Mouse (Mus musculus): ENCODE measurements around the gene Nfat5.

The Nfat5 gene

GRCm38 (mm10) chr8:107292119-107292927 lies 947 bp upstream of the Nfat5 start:
- DNase-seq (ENCODE audit: low read depth, low spot score), result no peak

DNA sequence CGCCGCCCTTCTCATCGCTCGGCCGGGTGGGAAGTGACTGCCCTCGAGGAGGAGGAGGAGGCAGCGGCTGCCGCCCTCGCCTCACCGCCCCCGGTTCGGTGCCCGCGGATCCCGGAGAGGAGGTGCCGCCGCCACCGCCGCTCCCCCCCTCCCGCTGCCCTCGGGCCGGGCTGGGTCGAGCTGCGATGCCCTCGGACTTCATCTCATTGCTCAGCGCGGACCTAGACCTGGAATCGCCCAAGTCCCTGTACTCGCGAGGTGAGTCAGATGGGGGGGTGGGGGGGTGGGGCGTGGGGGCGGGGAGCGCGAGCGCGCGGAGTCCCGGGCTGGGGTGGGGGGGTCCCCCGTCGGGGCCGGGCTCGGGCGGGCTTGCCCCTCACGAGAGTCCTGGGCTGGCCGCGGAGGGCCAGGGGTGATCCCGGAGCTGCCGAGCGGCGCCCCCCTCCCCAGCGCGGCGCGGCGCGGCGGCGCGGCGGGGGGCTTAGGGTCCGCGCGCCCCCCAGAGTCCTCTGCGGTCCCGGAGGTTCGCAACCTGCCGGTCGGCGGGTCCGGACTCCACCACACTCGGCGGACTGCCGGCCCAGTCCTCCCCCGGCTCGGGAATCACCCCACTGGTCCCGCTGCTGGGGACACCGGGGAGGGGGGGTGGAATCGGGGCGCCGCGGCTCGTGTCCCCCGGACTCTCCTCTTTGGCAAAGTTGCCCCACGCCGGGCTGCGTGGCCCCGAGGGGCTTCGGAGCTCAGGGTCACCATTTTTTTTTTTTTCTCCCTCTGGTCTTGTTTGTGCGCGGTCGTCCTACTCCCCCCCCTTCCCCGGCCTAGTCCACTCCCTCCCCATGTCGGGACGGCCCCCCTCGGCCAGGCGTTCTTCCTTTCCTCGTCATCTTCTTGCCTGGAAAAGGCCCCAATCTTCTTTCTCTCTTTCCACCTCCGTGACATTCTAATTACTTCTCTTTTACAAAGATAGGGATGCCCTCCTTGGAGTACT lies 665 bp downstream of the Nfat5 start:
- DNase-seq (ENCODE audit: low read depth, low spot score), result no peak

DNA sequence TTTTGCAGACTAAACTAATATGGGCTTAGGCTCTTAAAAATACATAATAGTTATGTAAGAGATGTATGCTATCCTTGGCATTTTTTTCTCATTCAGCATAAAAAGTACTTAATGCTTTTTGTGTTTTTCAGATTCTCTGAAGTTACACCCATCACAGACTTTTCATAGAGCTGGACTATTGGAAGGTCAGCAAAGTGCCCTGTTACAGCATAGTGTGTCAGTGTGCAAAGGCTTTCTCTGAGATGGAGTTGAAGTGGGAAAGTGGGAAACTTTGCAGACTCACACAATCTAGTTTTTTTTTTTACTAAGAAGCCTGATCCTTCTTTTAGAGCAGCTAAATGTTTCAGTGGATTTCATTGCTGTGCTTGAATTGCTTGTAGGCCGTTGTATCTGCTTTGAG lies 2.2 kb downstream of the Nfat5 start:
- DNase-seq (ENCODE audit: low read depth, low spot score), result no peak

GRCm38 (mm10) chr8:107311876-107312275 lies 18.6 kb downstream of the Nfat5 start:
- DNase-seq (ENCODE audit: low read depth, low spot score), result no peak

DNA sequence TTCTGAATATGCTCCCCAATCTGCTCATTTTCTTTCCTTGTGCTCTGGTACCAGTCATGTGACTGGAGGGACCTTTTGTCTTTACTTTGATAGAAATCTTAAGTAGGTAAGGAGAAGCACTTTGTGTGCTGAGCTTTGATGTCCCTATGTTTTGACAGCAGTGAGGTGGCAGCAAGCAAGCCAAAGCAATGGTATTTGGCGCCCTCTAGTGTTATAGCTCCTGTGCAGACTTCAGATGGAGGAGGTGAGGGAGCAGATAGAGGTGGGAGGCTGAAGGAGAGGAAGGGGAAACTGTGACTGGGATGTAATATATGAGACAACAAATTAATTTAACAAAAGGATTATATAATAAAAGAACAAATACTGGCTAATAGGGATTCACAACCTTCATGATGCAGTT lies 30.9 kb downstream of the Nfat5 start:
- peak; percentile 70 for DNase-seq (ENCODE audit: low read depth, low spot score)

DNA sequence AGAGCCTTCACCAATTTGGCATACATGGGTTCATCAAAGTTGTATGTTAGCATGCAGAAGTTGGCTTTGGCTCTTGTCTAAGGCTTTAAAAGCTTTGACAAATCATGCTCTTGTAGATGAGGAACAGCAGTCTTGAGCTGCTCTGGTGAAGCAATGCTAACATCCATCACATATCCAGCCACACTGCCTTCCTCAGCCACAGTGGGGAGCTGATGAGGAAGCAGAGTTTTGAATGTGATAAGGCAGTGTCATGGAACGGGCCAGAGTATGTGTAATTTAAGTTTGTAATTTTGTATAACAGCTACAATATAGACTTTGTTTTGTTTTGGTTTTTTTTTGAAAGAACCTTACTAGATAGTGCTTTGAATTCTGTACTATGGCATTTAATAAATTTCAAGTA lies 36.3 kb downstream of the Nfat5 start:
- no peak for DNase-seq (ENCODE audit: low read depth, low spot score)

GRCm38 (mm10) chr8:107336480-107336879 lies 43.2 kb downstream of the Nfat5 start:
- DNase-seq (ENCODE audit: low read depth, low spot score), result peak; percentile 29

GRCm38 (mm10) chr8:107370311-107370710 lies 77.0 kb downstream of the Nfat5 start:
- no peak for DNase-seq (ENCODE audit: low read depth, low spot score)

GRCm38 (mm10) chr8:107377346-107377745 lies 84.1 kb downstream of the Nfat5 start:
- DNase-seq (ENCODE audit: low read depth, low spot score), result no peak

- no peak for DNase-seq (ENCODE audit: low read depth, low spot score)
Measured at GRCm38 (mm10) chr8:107380734-107381133, 87.5 kb downstream of the Nfat5 start.

GRCm38 (mm10) chr8:107381666-107382065 lies 88.4 kb downstream of the Nfat5 start:
- DNase-seq (ENCODE audit: low read depth, low spot score), result no peak

DNA sequence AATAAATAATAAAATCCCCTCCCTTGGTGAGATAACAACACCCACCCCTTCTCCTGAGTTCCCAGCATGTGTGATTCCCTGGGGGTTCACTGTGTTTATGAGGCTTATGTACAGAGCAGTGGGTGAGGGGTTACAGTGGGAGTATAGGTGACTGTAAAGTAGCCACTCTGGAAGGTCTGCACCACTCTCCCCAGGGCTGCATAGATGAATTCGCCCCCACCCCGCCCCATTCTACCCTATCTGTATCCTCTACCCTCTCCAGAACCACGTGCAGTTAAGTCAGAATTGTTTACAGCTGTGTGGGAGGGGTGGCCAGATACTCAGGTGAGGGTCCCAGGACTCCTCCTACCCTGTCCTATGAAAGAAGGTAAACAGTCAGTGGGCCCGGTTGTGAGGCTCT lies 89.6 kb downstream of the Nfat5 start:
- no peak for DNase-seq (ENCODE audit: low read depth, low spot score)

GRCm38 (mm10) chr8:107384651-107385050 lies 91.4 kb downstream of the Nfat5 start:
- DNase-seq (ENCODE audit: low read depth, low spot score), result no peak

DNA sequence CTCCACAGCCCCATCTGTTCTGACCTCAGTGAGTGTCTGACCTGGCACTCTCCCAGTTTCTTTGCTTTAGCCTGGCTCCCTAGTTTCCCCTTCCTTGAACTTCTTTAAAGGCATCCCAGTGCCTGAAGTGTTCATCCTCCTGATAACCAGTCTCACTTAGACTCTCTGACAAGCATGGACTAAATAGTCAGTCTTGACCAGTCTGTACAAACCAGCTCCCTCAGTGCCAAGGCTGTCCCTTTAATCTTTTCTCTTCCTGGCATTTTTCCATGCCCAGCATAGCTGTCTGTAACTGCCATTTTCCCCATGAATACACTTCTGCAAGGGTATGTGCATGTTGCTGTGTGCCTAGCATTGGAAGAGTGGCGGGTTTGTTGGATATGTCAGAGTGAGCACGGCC lies 91.8 kb downstream of the Nfat5 start:
- DNase-seq (ENCODE audit: low read depth, low spot score), result no peak

- DNase-seq (ENCODE audit: low read depth, low spot score), result no peak
Measured at GRCm38 (mm10) chr8:107386171-107386570, 92.9 kb downstream of the Nfat5 start.

GRCm38 (mm10) chr8:107386642-107387041 lies 93.4 kb downstream of the Nfat5 start:
- DNase-seq (ENCODE audit: low read depth, low spot score), result no peak

DNA sequence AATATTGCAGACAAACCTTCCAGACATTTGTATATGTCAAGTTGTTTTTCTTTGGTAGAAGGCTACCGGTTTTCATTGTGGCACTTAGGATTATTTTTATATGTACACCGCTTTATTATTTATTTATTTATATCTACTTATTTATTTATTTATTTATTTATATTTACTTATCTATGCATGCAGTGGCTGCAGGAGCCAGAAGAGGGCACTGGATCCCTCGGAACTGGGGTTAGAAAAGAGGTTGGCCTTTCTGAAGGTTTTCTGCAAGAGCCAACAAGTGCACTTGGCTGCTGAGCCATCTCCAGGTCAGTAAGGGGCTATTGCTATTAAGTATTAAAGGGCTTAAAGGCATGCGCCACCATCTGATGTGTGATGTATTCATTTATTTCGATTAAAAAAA lies 94.6 kb downstream of the Nfat5 start:
- no peak for DNase-seq (ENCODE audit: low read depth, low spot score)

DNA sequence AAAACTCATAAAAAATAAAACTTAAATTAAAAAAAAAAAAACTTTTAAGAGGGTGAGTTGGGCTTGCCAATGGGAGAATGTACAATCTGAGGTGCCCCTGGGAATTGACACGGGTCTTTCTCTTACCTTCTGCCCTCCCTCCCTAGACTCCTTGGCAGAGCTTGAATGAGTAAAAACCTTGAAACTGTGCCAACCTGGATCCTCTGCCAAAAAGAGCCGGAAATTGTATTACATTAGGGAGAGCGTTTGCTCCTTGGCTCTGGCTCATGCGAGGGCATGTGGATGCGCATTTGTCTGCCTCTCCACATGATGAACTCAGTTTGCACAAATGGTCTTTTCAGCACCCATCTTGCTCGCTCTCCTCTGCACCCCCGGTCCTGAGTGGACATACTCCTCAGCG lies 96.3 kb downstream of the Nfat5 start:
- no peak for DNase-seq (ENCODE audit: low read depth, low spot score)

DNA sequence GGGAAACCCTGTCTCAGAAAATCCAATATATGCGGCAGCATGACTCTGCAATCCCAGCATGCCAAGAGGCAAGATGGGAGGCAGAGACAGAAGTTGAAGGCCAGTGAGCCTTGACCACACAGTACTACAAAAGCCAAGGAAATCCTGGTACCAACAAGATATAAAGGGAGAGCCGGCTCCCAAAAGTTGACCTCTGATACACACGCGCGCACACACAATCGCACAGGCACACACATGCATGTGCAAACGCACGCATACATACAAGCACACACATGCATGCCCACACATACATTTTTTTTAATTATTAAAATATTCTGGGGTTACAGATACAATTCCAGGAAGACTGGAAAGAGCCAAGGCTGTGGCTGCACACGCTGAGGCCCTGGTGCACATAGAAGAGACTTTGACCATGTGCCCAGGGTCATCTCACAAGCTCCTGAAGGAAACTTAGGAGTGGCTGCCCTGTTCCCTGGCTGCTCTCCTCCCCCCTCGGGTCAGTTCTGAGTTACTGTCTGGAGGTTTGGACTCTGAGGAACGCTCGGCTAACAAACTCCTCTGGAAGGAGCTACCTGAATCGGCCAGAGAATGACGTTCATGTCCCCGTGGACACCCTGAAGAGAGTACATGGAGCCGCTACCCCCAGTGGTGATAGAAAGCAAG lies 97.3 kb downstream of the Nfat5 start:
- DNase-seq (ENCODE audit: low read depth, low spot score), result no peak

GRCm38 (mm10) chr8:107391136-107391516 lies 97.9 kb downstream of the Nfat5 start:
- DNase-seq (ENCODE audit: low read depth, low spot score), result no peak

DNA sequence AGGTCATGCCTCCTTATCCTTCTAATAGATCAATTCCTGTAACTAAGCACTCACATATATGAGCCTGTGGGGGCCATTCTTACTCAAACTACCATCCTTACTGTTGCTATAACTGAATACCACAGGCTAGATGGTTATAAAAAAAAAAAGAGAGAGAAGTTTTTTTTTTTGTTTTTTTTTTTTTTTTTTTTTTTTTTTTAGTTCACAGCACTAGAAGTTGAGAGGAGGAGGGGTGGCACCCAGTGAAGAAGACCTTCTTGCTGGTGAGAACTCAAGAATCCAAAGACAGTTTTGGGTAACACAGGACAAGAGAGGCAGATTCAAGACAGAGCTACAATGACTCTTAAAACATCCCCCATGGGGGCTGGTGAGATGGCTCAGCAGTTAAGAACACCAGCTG lies 102.1 kb downstream of the Nfat5 start:
- no peak for DNase-seq (ENCODE audit: low read depth, low spot score)

GRCm38 (mm10) chr8:107396106-107396670 lies 102.9 kb downstream of the Nfat5 start:
- DNase-seq (ENCODE audit: low read depth, low spot score), result no peak
